24 mouse cellular contexts compared by ENCODE assay signal in the genomic region with DNA sequence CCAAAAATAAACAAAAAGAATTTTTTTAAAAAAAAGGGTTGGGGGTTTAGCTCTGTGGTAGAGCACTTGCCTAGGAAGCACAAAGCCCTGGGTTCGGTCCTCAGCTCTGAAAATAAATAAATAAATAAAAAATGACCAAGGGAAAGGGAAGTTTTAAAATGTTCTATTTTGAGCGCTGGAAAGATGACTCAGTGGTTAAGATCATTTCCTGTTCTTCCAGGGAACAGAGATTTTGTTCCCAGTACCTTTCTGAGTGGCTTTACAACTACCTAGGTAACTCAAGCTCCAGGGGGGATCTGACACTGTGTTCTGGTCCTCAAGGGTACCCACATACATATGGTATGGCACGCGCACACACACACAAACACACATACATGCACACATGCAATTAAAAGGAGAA. TPM values are rescaled to one million over a fixed set of nuclear protein-coding genes. Genes with fewer than 3 reads are reported as not detected.
DNase-seq lines count a peak whose midpoint lies in the region; ATAC-seq and TF ChIP-seq lines count a peak whose summit lies in the region.
"Had no signal": no experiment of that assay in that cellular context is flagged by ENCODE, and none has a peak within 500 bp of the region (broad histone marks: within the 10 kb centered on the region; RNA-seq: fewer than 3 reads in every experiment).

No protein-coding gene starts in this region.

- intact Hi-C loops in gastrocnemius, adult 2 months (cut with DNase I): no loop called here

- H3K27ac ChIP-seq in gastrocnemius, adult 2 months: peak overlapping the region; percentile 38
- no peak overlapping the region for H3K27ac ChIP-seq in limb, embryonic 15.5 days
- H3K27ac ChIP-seq in limb, embryonic 10.5 days: no peak overlapping the region
- peak overlapping the region; percentile 80; the same call in 1 of the 2 replicates for H3K27ac ChIP-seq in embryonic facial prominence, embryonic 10.5 days (replicated peaks)
- H3K27ac ChIP-seq: embryonic facial prominence, embryonic 13.5 days; layer of hippocampus, adult 2 months; stomach, embryonic 15.5 days had no signal

- no peak overlapping the region for H3K4me3 ChIP-seq in gastrocnemius, adult 2 months
- no peak overlapping the region for H3K4me3 ChIP-seq in limb, embryonic 15.5 days
- H3K4me3 ChIP-seq in limb, embryonic 10.5 days: no peak overlapping the region
- no peak overlapping the region for H3K4me3 ChIP-seq in embryonic facial prominence, embryonic 10.5 days
- H3K4me3 ChIP-seq: embryonic facial prominence, embryonic 13.5 days; heart, embryonic 12.5 days; layer of hippocampus, adult 2 months; stomach, embryonic 15.5 days had no signal

- no peak overlapping the region for H3K4me2 ChIP-seq in limb, embryonic 15.5 days
- H3K4me2 ChIP-seq: embryonic facial prominence, embryonic 13.5 days; heart, embryonic 12.5 days; stomach, embryonic 15.5 days had no signal

- TF ChIP-seq CTCF in gastrocnemius, adult 2 months (IDR thresholded peaks at IDR 0.05): no peak

- peaks cover 4% of the 10 kb centered on the region; the same call in 1 of the 2 replicates for H3K4me1 ChIP-seq in limb, embryonic 15.5 days
- H3K4me1 ChIP-seq in limb, embryonic 10.5 days: peaks cover 62% of the 10 kb centered on the region
- H3K4me1 ChIP-seq in embryonic facial prominence, embryonic 10.5 days: peaks cover 71% of the 10 kb centered on the region

- no peaks in the 10 kb centered on the region for H3K9me3 ChIP-seq in limb, embryonic 15.5 days
- no peaks in the 10 kb centered on the region for H3K9me3 ChIP-seq in limb, embryonic 10.5 days (replicated peaks)
- no peaks in the 10 kb centered on the region for H3K9me3 ChIP-seq in embryonic facial prominence, embryonic 10.5 days
- H3K9me3 ChIP-seq: embryonic facial prominence, embryonic 13.5 days; heart, embryonic 12.5 days; stomach, embryonic 15.5 days had no signal

- WGBS in limb, embryonic 15.5 days: 75% methylated on average over 4 of the region's 4 CpGs
- 92% methylated on average over 4 of the region's 4 CpGs for WGBS in limb, embryonic 10.5 days
- WGBS in embryonic facial prominence, embryonic 10.5 days: 85% methylated on average over 4 of the region's 4 CpGs

- 0 out of 2 replicates have a peak overlapping the region, but pooled peaks have one; percentile 1 for H3K9ac ChIP-seq in limb, embryonic 15.5 days
- H3K9ac ChIP-seq: embryonic facial prominence, embryonic 13.5 days; heart, embryonic 12.5 days; stomach, embryonic 15.5 days had no signal

- ATAC-seq in limb, embryonic 15.5 days (ENCODE audit: insufficient number of reproducible peaks, low FRiP score, low TSS enrichment, low read depth): no peak
- ATAC-seq in erythroid progenitor cell, adult 5-6 weeks (replicated peaks; ENCODE audit: low FRiP score, poor library complexity, severe bottlenecking): no peak
- ATAC-seq: inflammation-experienced regulatory T-cells, adult 6 months had no signal

- DNase-seq in gastrocnemius, adult 2 months: no peak
- no peak for DNase-seq in gastrocnemius, postnatal 4 days (ENCODE audit: low spot score in 2 of 2)
- no peak for DNase-seq in limb, embryonic 10.5 days (ENCODE audit: low spot score)
- DNase-seq in 3T3-L1 (ENCODE audit: low read depth, low spot score): peak; percentile 57
- DNase-seq in embryonic facial prominence, embryonic 10.5 days (ENCODE audit: low spot score): no peak
- DNase-seq: adrenal gland, adult 2 months; cerebellum, adult 9-11 months; gastrocnemius, postnatal 25 days; heart, postnatal 36 days; kidney, adult 2 months; kidney, postnatal 10 days; liver; lung, postnatal 14 days; right cerebral cortex, postnatal 25 days; thymus, adult 18-20 months; thymus, postnatal 4 days had no signal

- no peaks in the 10 kb centered on the region for H3K27me3 ChIP-seq in limb, embryonic 15.5 days
- no peaks in the 10 kb centered on the region for H3K27me3 ChIP-seq in limb, embryonic 10.5 days (ENCODE audit: low read depth, poor library complexity, severe bottlenecking)
- H3K27me3 ChIP-seq in embryonic facial prominence, embryonic 10.5 days (replicated peaks; ENCODE audit: low read depth, poor library complexity, severe bottlenecking): no peaks in the 10 kb centered on the region
- H3K27me3 ChIP-seq: embryonic facial prominence, embryonic 13.5 days; heart, embryonic 12.5 days; stomach, embryonic 15.5 days had no signal

- no peaks in the 10 kb centered on the region for H3K36me3 ChIP-seq in limb, embryonic 15.5 days
- H3K36me3 ChIP-seq in limb, embryonic 10.5 days: no peaks in the 10 kb centered on the region
- H3K36me3 ChIP-seq in embryonic facial prominence, embryonic 10.5 days (replicated peaks): no peaks in the 10 kb centered on the region
- H3K36me3 ChIP-seq: embryonic facial prominence, embryonic 13.5 days; heart, embryonic 12.5 days; stomach, embryonic 15.5 days had no signal

RNA-seq across cellular contexts. Expression of a gene that starts 20.4 kb away (rescaled TPM):
- total RNA-seq in gastrocnemius, adult 2 months (2021): 10 to 100 TPM; 21.5 to 24.0 TPM
- total RNA-seq in gastrocnemius, postnatal 4 days (2021): 10 to 100 TPM; 39.2 to 45.1 TPM
- 76.2 and 87.4 TPM in 2 replicates for polyA plus RNA-seq in limb, embryonic 15.5 days (2015; fragmentation: Nextera tagmentation; extraction: Ambion mirVana)
- polyA plus RNA-seq in limb, embryonic 10.5 days (2016; fragmentation: Nextera tagmentation; extraction: Ambion mirVana): 85.3 and 90.0 TPM in 2 replicates
- 90.1 and 99.9 TPM in 2 replicates for polyA plus RNA-seq in embryonic facial prominence, embryonic 10.5 days (2016; fragmentation: Nextera tagmentation; extraction: Ambion mirVana)
- total RNA-seq in erythroid progenitor cell, adult 5-6 weeks (2015; ENCODE audit: low replicate concordance): 7.9 and 9.6 TPM in 2 replicates
- 21.6 and 25.2 TPM in 2 replicates for total RNA-seq in erythroid progenitor cell, adult 5-6 weeks (2017; ENCODE audit: low replicate concordance)

RNA-seq across cellular contexts. Expression of a gene that starts 32.0 kb away (rescaled TPM):
- total RNA-seq in gastrocnemius, adult 2 months (2021): not detected
- total RNA-seq in gastrocnemius, postnatal 4 days (2021): not detected
- 3.4 and 3.6 TPM in 2 replicates for polyA plus RNA-seq in limb, embryonic 15.5 days (2015; fragmentation: Nextera tagmentation; extraction: Ambion mirVana)
- polyA plus RNA-seq in limb, embryonic 10.5 days (2016; fragmentation: Nextera tagmentation; extraction: Ambion mirVana): 0.58 and 0.71 TPM in 2 replicates
- polyA plus RNA-seq in embryonic facial prominence, embryonic 10.5 days (2016; fragmentation: Nextera tagmentation; extraction: Ambion mirVana): 1.1 and 2.3 TPM in 2 replicates
- total RNA-seq in erythroid progenitor cell, adult 5-6 weeks (2015; ENCODE audit: low replicate concordance): not detected in 2 replicates
- 0.26 TPM in 1 of 2 replicates, not detected in the other for total RNA-seq in erythroid progenitor cell, adult 5-6 weeks (2017; ENCODE audit: low replicate concordance)
- total RNA-seq: gastrocnemius, postnatal 25 days; layer of hippocampus, adult 2 months; left cerebral cortex, postnatal 25 days had no signal
- polyA plus RNA-seq: adrenal gland, adult 2 months had no signal

RNA-seq across cellular contexts. Expression of a gene that starts 46.2 kb away (rescaled TPM):
- 10 to 100 TPM; 21.4 to 31.0 TPM for total RNA-seq in gastrocnemius, adult 2 months (2021)
- 10 to 100 TPM; 71.4 to 77.1 TPM for total RNA-seq in gastrocnemius, postnatal 4 days (2021)
- polyA plus RNA-seq in limb, embryonic 15.5 days (2015; fragmentation: Nextera tagmentation; extraction: Ambion mirVana): 203 and 213 TPM in 2 replicates
- 25.9 and 39.9 TPM in 2 replicates for polyA plus RNA-seq in limb, embryonic 10.5 days (2016; fragmentation: Nextera tagmentation; extraction: Ambion mirVana)
- polyA plus RNA-seq in embryonic facial prominence, embryonic 10.5 days (2016; fragmentation: Nextera tagmentation; extraction: Ambion mirVana): 36.2 and 37.4 TPM in 2 replicates
- not detected in 2 replicates for total RNA-seq in erythroid progenitor cell, adult 5-6 weeks (2015; ENCODE audit: low replicate concordance)
- not detected in 2 replicates for total RNA-seq in erythroid progenitor cell, adult 5-6 weeks (2017; ENCODE audit: low replicate concordance)
- polyA plus RNA-seq: inflammation-experienced regulatory T-cells, adult 6 months had no signal

RNA-seq across cellular contexts. Expression of a gene that starts 47.9 kb away (rescaled TPM):
- total RNA-seq in gastrocnemius, adult 2 months (2021): 1 to 10 TPM; 7.4 to 8.2 TPM
- total RNA-seq in gastrocnemius, postnatal 4 days (2021): 1 to 10 TPM; 8.2 to 8.3 TPM
- 33.6 and 37.6 TPM in 2 replicates for polyA plus RNA-seq in limb, embryonic 15.5 days (2015; fragmentation: Nextera tagmentation; extraction: Ambion mirVana)
- 31.3 and 33.0 TPM in 2 replicates for polyA plus RNA-seq in limb, embryonic 10.5 days (2016; fragmentation: Nextera tagmentation; extraction: Ambion mirVana)
- polyA plus RNA-seq in embryonic facial prominence, embryonic 10.5 days (2016; fragmentation: Nextera tagmentation; extraction: Ambion mirVana): 32.0 and 34.5 TPM in 2 replicates
- total RNA-seq in erythroid progenitor cell, adult 5-6 weeks (2015; ENCODE audit: low replicate concordance): 57.0 and 70.6 TPM in 2 replicates
- 74.7 and 92.1 TPM in 2 replicates for total RNA-seq in erythroid progenitor cell, adult 5-6 weeks (2017; ENCODE audit: low replicate concordance)

Comparison
In these comparisons a context has a peak if more than half of its experiments do, and no peak if none do; other contexts are left out.
1. H3K27ac ChIP-seq: peak in gastrocnemius, adult 2 months (single experiment) and embryonic facial prominence, embryonic 10.5 days (single experiment); none in limb, embryonic 15.5 days (single experiment) and limb, embryonic 10.5 days (single experiment).
2. RNA of a gene that starts 46.2 kb away (total RNA-seq): 71.4 to 77.1 TPM in gastrocnemius, postnatal 4 days and 21.4 to 31.0 TPM in gastrocnemius, adult 2 months; not detected in erythroid progenitor cell, adult 5-6 weeks; every median in the first group is over 10 times any median in the second.